Mouse (Mus musculus) forebrain, postnatal 0 days (tissue): Measurements from ENCODE around the gene Snx15. TPM values are rescaled to one million over a fixed set of nuclear protein-coding genes. Genes with fewer than 3 reads are reported as not detected.
"Not testable (repeated sequence)": the region's sequence is repeated elsewhere in the genome, so short reads cannot be mapped to it uniquely, and the experiment has no call there.

Experiments
- ATAC-seq: fragments of 200-750 bp; cut with Nextera tagmentation; 2 replicates; pipeline ENCODE4 v1.8.0; 2017; ENCODE audit warnings: mild to moderate bottlenecking, moderate library complexity
- DNase-seq: peaks from one replicate; pipeline ENCODE4 v3.0.0-alpha.2; 2015
- H3K27ac ChIP-seq: fragments of 300-500 bp; sonication (generic); 2 replicates; pipeline ENCODE4 v1.5.1; 2014; ENCODE audit warnings: low read depth, mild to moderate bottlenecking, antibody characterized with exemption, low read length, moderate library complexity, mixed read lengths
- H3K27me3 ChIP-seq: fragments of 300-500 bp; sonication (generic); 2 replicates; pipeline ENCODE4 v1.6.1; 2014; ENCODE audit warnings: mild to moderate bottlenecking, low read length, mixed read lengths; ENCODE audit not compliant: insufficient read depth
- H3K36me3 ChIP-seq: fragments of 300-500 bp; sonication (generic); 2 replicates; pipeline ENCODE4 v1.6.1; 2014; ENCODE audit warnings: mild to moderate bottlenecking, moderate library complexity; ENCODE audit not compliant: insufficient read depth
- H3K4me1 ChIP-seq: fragments of 300-500 bp; sonication (generic); 2 replicates; pipeline ENCODE4 v1.6.1; 2014; ENCODE audit warnings: antibody characterized with exemption; ENCODE audit not compliant: insufficient read depth
- H3K4me2 ChIP-seq: fragments of 300-500 bp; sonication (generic); 2 replicates; pipeline ENCODE4 v1.6.1; 2014; ENCODE audit warnings: low read depth, mild to moderate bottlenecking, moderate library complexity
- H3K4me3 ChIP-seq: fragments of 300-500 bp; sonication (generic); 2 replicates; pipeline ENCODE4 v1.5.1; 2014; ENCODE audit warnings: low read depth, low read length, mixed read lengths
- H3K9ac ChIP-seq: fragments of 300-500 bp; sonication (generic); 2 replicates; pipeline ENCODE4 v1.6.1; 2014; ENCODE audit warnings: mild to moderate bottlenecking
- H3K9me3 ChIP-seq: fragments of 300-500 bp; sonication (generic); 2 replicates; pipeline ENCODE4 v1.6.1; 2016; ENCODE audit warnings: low read length
- CTCF ChIP-seq: sonication (generic); IDR thresholded peaks from 2 replicates; pipeline ENCODE4 v1.5.1; 2016; ENCODE audit warnings: antibody characterized with exemption, control low read depth, low read depth
- WGBS: fragments of 180-500 bp; shearing (Covaris S2); extraction: QIAGEN DNeasy Blood & Tissue Kit; methylation state at CpG from one replicate; pipeline ENCODE4 v1.1.7; 2014; 5-methylcytosine and 5-hydroxymethylcytosine counted together
- polyA plus RNA-seq: library from polyadenylated mRNA; unstranded; fragments of >200 nt; fragmentation: Nextera tagmentation; extraction: Ambion mirVana; gene quantifications from 2 replicates; pipeline ENCODE4 v1.2.1, GENCODE M21; 2015
- total RNA-seq: library from RNA; depleted of rRNA; stranded (reverse); fragments of >200 nt; gene quantifications from 2 replicates; pipeline ENCODE4 v1.2.3, GENCODE M21; 2014

The Snx15 gene
- total and polyA plus RNA-seq, 2 experiments from 2014 or later = 57.0 to 58.0 TPM

GRCm38 (mm10) chr19:6155174-6155573, 27.1 kb upstream of the Snx15 start:
- Histone ChIP-seq H3K4me2 (no peak overlapping the region), H3K4me1 (no peaks in the 10 kb centered on the region), H3K27me3 (no peaks in the 10 kb centered on the region), H3K4me3 (no peak overlapping the region), H3K27ac (no peak overlapping the region), H3K9ac (no peak overlapping the region), H3K9me3 (no peaks in the 10 kb centered on the region), H3K36me3 (no peaks in the 10 kb centered on the region)
- no peak for ATAC-seq
- WGBS = 87% methylated on average over 9 of the region's 9 CpGs
- no peak for TF ChIP-seq CTCF
- no peak for DNase-seq

GRCm38 (mm10) chr19:6144842-6145241, 16.7 kb upstream of the Snx15 start:
- H3K4me2 ChIP-seq = no peak overlapping the region
- ATAC-seq = no peak
- no peak overlapping the region for H3K4me3 ChIP-seq
- H3K4me1 ChIP-seq = peaks cover 7% of the 10 kb centered on the region
- H3K27me3 ChIP-seq = no peaks in the 10 kb centered on the region
- H3K9ac ChIP-seq = no peak overlapping the region
- WGBS = 82% methylated on average over 5 of the region's 5 CpGs
- no peak for TF ChIP-seq CTCF
- no peak overlapping the region for H3K27ac ChIP-seq
- no peaks in the 10 kb centered on the region for H3K9me3 ChIP-seq
- no peak for DNase-seq
- no peaks in the 10 kb centered on the region for H3K36me3 ChIP-seq

- Histone ChIP-seq H3K27ac (peak within 1 kb of the TSS; percentile 96), H3K9ac (peak within 1 kb of the TSS; percentile 77), H3K9me3 (no peaks in the 10 kb centered on the region), H3K36me3 (peaks cover 11% of the 10 kb centered on the region; the same call in 1 of the 2 replicates), H3K27me3 (no peaks in the 10 kb centered on the region), H3K4me3 (peak within 1 kb of the TSS; percentile 68), H3K4me2 (peak within 1 kb of the TSS; percentile 89), H3K4me1 (peaks cover 10% of the 10 kb centered on the region)
- peak; percentile 56 for TF ChIP-seq CTCF
- 0% methylated on average over 15 of the region's 15 CpGs for WGBS
- ATAC-seq (peak; percentile 80), DNase-seq (no peak)
Observed at GRCm38 (mm10) chr19:6141394-6141749, 13.3 kb upstream of the Snx15 start, which contains the start of gene Arl2. Gene Arl2, minus strand, starts transcription at chr19:6141548.

GRCm38 (mm10) chr19:6140678-6141393, 12.7 kb upstream of the Snx15 start, which contains the start of gene Batf2:
Gene Batf2, plus strand, starts transcription at chr19:6140983.
- H3K9ac ChIP-seq = peak within 1 kb of the TSS; percentile 77
- ATAC-seq = peak; percentile 93
- peaks cover 10% of the 10 kb centered on the region for H3K4me1 ChIP-seq
- TF ChIP-seq CTCF = peak; percentile 92
- H3K36me3 ChIP-seq = peaks cover 15% of the 10 kb centered on the region
- peak within 1 kb of the TSS; percentile 89 for H3K4me2 ChIP-seq
- DNase-seq = peak; percentile 99
- H3K9me3 ChIP-seq = no peaks in the 10 kb centered on the region
- H3K27ac ChIP-seq = peak within 1 kb of the TSS; percentile 96
- H3K4me3 ChIP-seq = peak within 1 kb of the TSS; percentile 68
- WGBS = under 1% methylated on average over 64 of the region's 68 CpGs
- H3K27me3 ChIP-seq = no peaks in the 10 kb centered on the region

GRCm38 (mm10) chr19:6140374-6140677, 12.2 kb upstream of the Snx15 start:
- TF ChIP-seq CTCF = no peak
- Histone ChIP-seq H3K9ac (peak overlapping the region; percentile 77), H3K9me3 (no peaks in the 10 kb centered on the region), H3K36me3 (peaks cover 20% of the 10 kb centered on the region), H3K4me2 (peak overlapping the region; percentile 89), H3K27ac (peak overlapping the region; percentile 96), H3K27me3 (no peaks in the 10 kb centered on the region), H3K4me3 (peak overlapping the region; percentile 68), H3K4me1 (peaks cover 10% of the 10 kb centered on the region)
- 3% methylated on average over 16 of the region's 16 CpGs for WGBS
- no peak for DNase-seq
- ATAC-seq = no peak

- Histone ChIP-seq H3K9ac (peak overlapping the region; percentile 77), H3K36me3 (peaks cover 26% of the 10 kb centered on the region), H3K4me3 (peak overlapping the region; percentile 68), H3K4me1 (peaks cover 10% of the 10 kb centered on the region), H3K9me3 (no peaks in the 10 kb centered on the region), H3K27ac (peak overlapping the region; percentile 96; the same call in 1 of the 2 replicates), H3K27me3 (no peaks in the 10 kb centered on the region), H3K4me2 (peak overlapping the region; percentile 89)
- ATAC-seq = no peak
- no peak for TF ChIP-seq CTCF
- 92% methylated on average over 6 of the region's 6 CpGs for WGBS
- DNase-seq = no peak
Observed at GRCm38 (mm10) chr19:6139701-6140100, 11.6 kb upstream of the Snx15 start.

- no peak for ATAC-seq
- Histone ChIP-seq H3K4me3 (no peak overlapping the region), H3K27ac (no peak overlapping the region), H3K36me3 (peaks cover 35% of the 10 kb centered on the region), H3K4me2 (no peak overlapping the region), H3K4me1 (peaks cover 10% of the 10 kb centered on the region), H3K27me3 (no peaks in the 10 kb centered on the region), H3K9me3 (no peaks in the 10 kb centered on the region), H3K9ac (no peak overlapping the region)
- WGBS = 91% methylated on average over 3 of the region's 3 CpGs
- no peak for TF ChIP-seq CTCF
- DNase-seq = no peak
Observed at GRCm38 (mm10) chr19:6136397-6136796, 8.3 kb upstream of the Snx15 start.

GRCm38 (mm10) chr19:6133197-6133596, 5.1 kb upstream of the Snx15 start:
- H3K4me3 ChIP-seq, H3K9me3 ChIP-seq, H3K9ac ChIP-seq, H3K4me1 ChIP-seq, DNase-seq, ATAC-seq, H3K27ac ChIP-seq, H3K27me3 ChIP-seq, H3K4me2 ChIP-seq: not testable (repeated sequence)
- peaks cover 35% of the 10 kb centered on the region for H3K36me3 ChIP-seq
- 62% methylated on average over 1 of the region's 1 CpGs for WGBS
